13 mouse cellular contexts compared by ENCODE assay signal in the genomic region with DNA sequence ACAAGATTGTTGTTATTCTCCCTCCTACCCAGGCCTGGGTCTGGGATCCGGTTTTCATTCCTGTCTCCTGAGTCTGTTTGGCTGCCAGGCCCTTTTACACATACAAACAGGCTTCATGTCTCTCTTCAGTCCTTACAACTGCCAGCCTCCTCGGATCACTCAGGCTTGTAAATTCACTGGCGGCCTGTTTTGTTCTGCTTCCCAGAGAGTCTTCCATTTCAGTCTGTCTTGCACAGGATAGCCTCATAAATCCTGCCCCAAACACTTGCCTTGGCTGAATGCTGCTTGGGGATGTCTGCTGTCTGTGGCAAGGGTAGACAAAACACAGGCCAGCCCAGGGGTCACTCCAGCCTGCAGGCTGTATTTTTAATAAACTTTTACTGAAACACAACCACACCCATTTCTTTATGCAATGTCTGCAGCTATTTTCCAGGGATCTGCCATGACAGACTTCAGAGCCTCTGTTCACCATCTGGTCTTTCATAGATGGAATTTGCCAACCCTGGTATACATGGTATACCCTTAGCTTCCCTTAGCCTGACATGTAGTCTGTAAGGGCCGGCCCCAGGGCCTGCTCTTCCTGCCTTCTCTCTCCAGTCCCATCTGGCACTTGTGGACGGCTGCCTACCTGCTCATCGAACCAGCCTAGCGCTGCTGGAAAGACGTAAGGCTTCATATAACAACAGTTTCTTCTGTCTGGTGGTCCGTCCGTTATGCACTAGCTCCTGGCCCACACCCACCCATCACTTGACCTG.
A peak's percentile ranks its signal among the peaks of the same experiment; 100 is the strongest.
DNase-seq lines count a peak whose midpoint lies in the region; ATAC-seq lines count a peak whose summit lies in the region.
"Had no signal": no experiment of that assay in that cellular context is flagged by ENCODE, and none has a peak within 500 bp of the region (broad histone marks: within the 10 kb centered on the region; RNA-seq: fewer than 3 reads in every experiment).

No protein-coding gene starts in this region.

- H3K4me3 ChIP-seq in kidney, embryonic 16.5 days (ENCODE audit: low read length) = no peak overlapping the region
- no peak overlapping the region for H3K4me3 ChIP-seq in embryonic facial prominence, embryonic 14.5 days (ENCODE audit: low read depth, low read length)

- H3K36me3 ChIP-seq in kidney, embryonic 16.5 days (ENCODE audit: insufficient read depth, low read length) = no peaks in the 10 kb centered on the region
- H3K36me3 ChIP-seq in embryonic facial prominence, embryonic 14.5 days (ENCODE audit: control insufficient read depth, insufficient read depth, low read length) = no peaks in the 10 kb centered on the region

- 59% methylated on average over 10 of the region's 10 CpGs for WGBS in kidney, embryonic 16.5 days
- 59% methylated on average over 10 of the region's 10 CpGs for WGBS in embryonic facial prominence, embryonic 14.5 days

- H3K4me2 ChIP-seq in kidney, embryonic 16.5 days (replicated peaks; ENCODE audit: low read depth, low read length) = no peak overlapping the region
- H3K4me2 ChIP-seq in embryonic facial prominence, embryonic 14.5 days (ENCODE audit: low read depth, low read length) = no peak overlapping the region

- no peaks in the 10 kb centered on the region; the same call in 1 of the 2 replicates for H3K9me3 ChIP-seq in kidney, embryonic 16.5 days (ENCODE audit: low read length)
- 0 out of 2 replicates have a peak, but pooled peaks cover 6% of the 10 kb centered on the region for H3K9me3 ChIP-seq in embryonic facial prominence, embryonic 14.5 days (ENCODE audit: control insufficient read depth, low read length)

- peak; percentile 67; the same call in 1 of the 2 replicates for ATAC-seq in kidney, embryonic 16.5 days (ENCODE audit: low FRiP score, low TSS enrichment)
- peak; percentile 18; the same call in 1 of the 2 replicates for ATAC-seq in embryonic facial prominence, embryonic 14.5 days (ENCODE audit: low read depth)
- no peak for ATAC-seq in erythroid progenitor cell, adult 5-6 weeks (replicated peaks; ENCODE audit: low FRiP score, poor library complexity, severe bottlenecking)

- no peak overlapping the region for H3K9ac ChIP-seq in kidney, embryonic 16.5 days (replicated peaks; ENCODE audit: low read length)
- H3K9ac ChIP-seq in embryonic facial prominence, embryonic 14.5 days (ENCODE audit: low read depth, low read length) = no peak overlapping the region

- H3K27ac ChIP-seq in kidney, embryonic 16.5 days (ENCODE audit: low read length) = peak overlapping the region; percentile 31; the same call in 1 of the 2 replicates
- 0 out of 2 replicates have a peak overlapping the region, but pooled peaks have one; percentile 10 for H3K27ac ChIP-seq in embryonic facial prominence, embryonic 14.5 days (replicated peaks; ENCODE audit: low read depth, low read length)

- peak; percentile 52 to 54 for DNase-seq in cerebellum, postnatal 10 days
- DNase-seq in cerebellum, adult 18-20 months = no peak
- DNase-seq in kidney, postnatal 36 days = no peak
- DNase-seq in embryonic facial prominence, embryonic 14.5 days (ENCODE audit: low spot score) = peak; percentile 22
- peak; percentile 72 for DNase-seq in mesoderm, embryonic 11.5 days (ENCODE audit: low read depth, low spot score)
- DNase-seq in retina, postnatal 1 day = no peak
- DNase-seq: cerebellum, adult 11 months; kidney, adult 2 months; liver; lung, postnatal 4 days; spleen, adult 18-20 months had no signal

- no peaks in the 10 kb centered on the region for H3K27me3 ChIP-seq in kidney, embryonic 16.5 days (ENCODE audit: insufficient read depth, low read length)
- no peaks in the 10 kb centered on the region for H3K27me3 ChIP-seq in embryonic facial prominence, embryonic 14.5 days (replicated peaks; ENCODE audit: control insufficient read depth, insufficient read depth, low read length)

- peaks cover 11% of the 10 kb centered on the region; the same call in 1 of the 2 replicates for H3K4me1 ChIP-seq in kidney, embryonic 16.5 days (ENCODE audit: insufficient read depth, low read length)
- no peaks in the 10 kb centered on the region for H3K4me1 ChIP-seq in embryonic facial prominence, embryonic 14.5 days (ENCODE audit: control insufficient read depth, insufficient read depth, low read length)

Comparison
In these comparisons a context has a peak if more than half of its experiments do, and no peak if none do; other contexts are left out.
1. DNase-seq: peak in cerebellum, postnatal 10 days (2 of 2), embryonic facial prominence, embryonic 14.5 days (single experiment) and mesoderm, embryonic 11.5 days (single experiment); none in cerebellum, adult 18-20 months (0 of 2), kidney, postnatal 36 days (0 of 2) and retina, postnatal 1 day (single experiment).